ENCODE assay signal across 8 mouse cellular contexts in genomic region chr5:64703091-64703872, GRCm38 (mm10).
A peak's percentile ranks its signal among the peaks of the same experiment; 100 is the strongest.
DNase-seq lines count a peak whose midpoint lies in the region; ATAC-seq and TF ChIP-seq lines count a peak whose summit lies in the region.

No protein-coding gene starts in this region.

- no peak for TF ChIP-seq CTCF in E14TG2a.4 (conservative IDR thresholded peaks at IDR 0.05; ENCODE audit: low read length)

- peaks cover 90% of the 10 kb centered on the region for H3K4me1 ChIP-seq in E14TG2a.4 (replicated peaks; ENCODE audit: low read depth, low read length)
- H3K4me1 ChIP-seq in forebrain, embryonic 16.5 days (replicated peaks; ENCODE audit: control insufficient read depth, insufficient read depth, low read length): peaks cover 28% of the 10 kb centered on the region
- peaks cover 4% of the 10 kb centered on the region for H3K4me1 ChIP-seq in hindbrain, embryonic 11.5 days (replicated peaks; ENCODE audit: control insufficient read depth, insufficient read depth, low read length)

- peak; percentile 90 for ATAC-seq in forebrain, embryonic 16.5 days
- ATAC-seq in hindbrain, embryonic 11.5 days (ENCODE audit: low FRiP score): peak; percentile 91

- H3K4me3 ChIP-seq in E14TG2a.4 (replicated peaks; ENCODE audit: low read length): peak overlapping the region; percentile 39; the same call in 1 of the 2 replicates
- H3K4me3 ChIP-seq in forebrain, embryonic 16.5 days (replicated peaks; ENCODE audit: low read length): no peak overlapping the region
- H3K4me3 ChIP-seq in hindbrain, embryonic 11.5 days (ENCODE audit: low read depth, low read length): no peak overlapping the region

- DNase-seq in cerebellum, adult 18-20 months: peak; percentile 60 to 70
- peak; percentile 69 for DNase-seq in hindbrain, embryonic 11.5 days (ENCODE audit: low spot score)
- DNase-seq in layer of hippocampus, postnatal 14 days (ENCODE audit: low spot score in 2 of 2): peak; percentile 73 to 83
- DNase-seq in lung, postnatal 4 days: peak; percentile 51 to 65
- peak; percentile 36 for DNase-seq in right cerebral cortex, postnatal 4 days
- no peak for DNase-seq in thymus, postnatal 25 days

- H3K27ac ChIP-seq in forebrain, embryonic 16.5 days (ENCODE audit: low read length): peak overlapping the region; percentile 87
- H3K27ac ChIP-seq in hindbrain, embryonic 11.5 days (ENCODE audit: low read depth, low read length): peak overlapping the region; percentile 31; the same call in 1 of the 2 replicates

- 36% methylated on average over 9 of the region's 9 CpGs for WGBS in forebrain, embryonic 16.5 days
- 33% methylated on average over 9 of the region's 9 CpGs for WGBS in hindbrain, embryonic 11.5 days

- H3K27me3 ChIP-seq in E14TG2a.4 (ENCODE audit: insufficient read depth, low read length): no peaks in the 10 kb centered on the region
- H3K27me3 ChIP-seq in forebrain, embryonic 16.5 days (replicated peaks; ENCODE audit: control insufficient read depth, insufficient read depth, low read length): no peaks in the 10 kb centered on the region
- no peaks in the 10 kb centered on the region for H3K27me3 ChIP-seq in hindbrain, embryonic 11.5 days (ENCODE audit: control insufficient read depth, insufficient read depth, low read length)

- H3K36me3 ChIP-seq in E14TG2a.4 (ENCODE audit: insufficient read depth, low read length): no peaks in the 10 kb centered on the region
- H3K36me3 ChIP-seq in forebrain, embryonic 16.5 days (ENCODE audit: control insufficient read depth, insufficient read depth): no peaks in the 10 kb centered on the region
- no peaks in the 10 kb centered on the region for H3K36me3 ChIP-seq in hindbrain, embryonic 11.5 days (ENCODE audit: control insufficient read depth, insufficient read depth, low read length)

- peaks cover 11% of the 10 kb centered on the region for H3K9me3 ChIP-seq in E14TG2a.4 (ENCODE audit: low read length)
- H3K9me3 ChIP-seq in forebrain, embryonic 16.5 days (ENCODE audit: control insufficient read depth, low read length): no peaks in the 10 kb centered on the region
- H3K9me3 ChIP-seq in hindbrain, embryonic 11.5 days (ENCODE audit: control insufficient read depth, low read length): no peaks in the 10 kb centered on the region

- H3K4me2 ChIP-seq in forebrain, embryonic 16.5 days (ENCODE audit: low read length): peak overlapping the region; percentile 31; the same call in 1 of the 2 replicates
- no peak overlapping the region for H3K4me2 ChIP-seq in hindbrain, embryonic 11.5 days (replicated peaks; ENCODE audit: low read depth, low read length)

- H3K9ac ChIP-seq in forebrain, embryonic 16.5 days (replicated peaks; ENCODE audit: low read depth, low read length): no peak overlapping the region
- no peak overlapping the region for H3K9ac ChIP-seq in hindbrain, embryonic 11.5 days (ENCODE audit: low read depth, low read length)
